Mouse (Mus musculus) CH12.LX (cell line): Measurements from ENCODE around the gene Cobll1.

Source experiments
- CHD1 ChIP-seq: IDR thresholded peaks from 2 replicates; pipeline ENCODE4 v1.6.1; 2012; ENCODE audit warnings: low read depth, low read length, improper control_type of control experiment, inconsistent platforms
- GABPA ChIP-seq: IDR thresholded peaks from 2 replicates; pipeline ENCODE4 v1.6.1; 2012; ENCODE audit warnings: low read depth, low read length, improper control_type of control experiment, inconsistent platforms; ENCODE audit not compliant: insufficient replicate concordance
- HCFC1 ChIP-seq: IDR thresholded peaks from 2 replicates; pipeline ENCODE4 v1.6.1; 2012; ENCODE audit warnings: low read depth, mild to moderate bottlenecking, inconsistent platforms, low read length, improper control_type of control experiment
- POLR2A ChIP-seq: IDR thresholded peaks from 2 replicates; pipeline ENCODE4 v1.6.1; 2011; ENCODE audit warnings: low read depth, mild to moderate bottlenecking, improper control_type of control experiment, low read length

- TF ChIP-seq HCFC1 (no peak), CHD1 (no peak), GABPA (no peak), POLR2A (no peak)
Measured at GRCm38 (mm10) chr2:65193091-65193795, 46.0 kb downstream of the Cobll1 start.
